Mouse (Mus musculus): ENCODE data around the gene Unc5a. TPM values are rescaled to one million over a fixed set of nuclear protein-coding genes. Genes with fewer than 3 reads are reported as not detected.

The Unc5a gene
- total and polyA plus RNA-seq, 3 experiments: 0.17 TPM; not detected in 2

DNA sequence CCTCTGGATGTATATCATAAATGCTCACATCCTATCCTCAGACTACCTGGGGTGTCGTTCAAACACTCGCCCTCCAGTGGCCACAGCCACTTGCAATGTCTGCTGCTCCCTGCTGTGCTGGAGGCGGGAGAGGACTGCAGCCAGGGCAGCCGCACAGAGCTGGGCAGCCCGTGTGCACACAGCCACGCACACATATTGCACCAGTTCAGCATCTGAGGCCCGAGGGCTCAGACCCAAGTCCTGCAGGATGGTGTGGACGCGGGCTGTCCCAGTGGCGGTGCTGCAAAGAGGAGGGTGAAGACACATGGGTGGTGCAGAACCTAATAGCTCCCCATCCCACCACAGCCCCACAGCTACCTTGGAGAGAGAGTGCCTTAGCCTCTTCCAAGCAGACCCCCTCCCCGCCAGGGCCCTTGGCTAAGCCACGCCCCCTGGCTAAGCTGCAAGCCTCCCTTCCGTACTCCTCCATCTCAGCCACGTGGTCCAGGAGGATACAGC lies 62.8 kb downstream of the Unc5a start:
- no peak overlapping the region for H3K9ac ChIP-seq (ENCODE audit: insufficient read depth, low read depth)
- TF ChIP-seq CHD2 (IDR thresholded peaks at IDR 0.05; ENCODE audit: low read length) (no peak), SMC3 (IDR thresholded peaks at IDR 0.05; ENCODE audit: low read depth, low read length) (peak; percentile 29), ZNF384 (IDR thresholded peaks at IDR 0.05; ENCODE audit: low read depth, low read length) (no peak), CTCF (conservative IDR thresholded peaks at IDR 0.05 in 1 of 2, IDR thresholded peaks at IDR 0.05 in 1 of 2; ENCODE audit: low read depth in 2 of 2, low read length in 2 of 2) (peak in 1 of 2 experiments; percentile 42; a peak in 2 of 4 replicates), SIN3A (IDR thresholded peaks at IDR 0.05; ENCODE audit: low read length) (no peak), JUN (IDR thresholded peaks at IDR 0.05; ENCODE audit: insufficient read depth, low read depth, low read length) (no peak)
- in situ Hi-C loops (cut with MboI; ENCODE audit: low pct_ligation_motif_present, low pct_unique_long_range_greater_than_20kb, low sequenced_read_pairs) (loop anchor here (5.0 kb wide), 1 partner anchor 50 kb away; no protein-coding TSS in a partner anchor), dilution Hi-C loops (cut with MboI; ENCODE audit: extremely low pct_ligation_motif_present, extremely low pct_unique_long_range_greater_than_20kb, low sequenced_read_pairs) (no loop called here)
- peaks cover 55% of the 10 kb centered on the region for H3K27me3 ChIP-seq (replicated peaks)
- peaks cover 3 to 4% of the 10 kb centered on the region in 2 experiments; a peak in 1 of 4 replicates for H3K4me1 ChIP-seq (ENCODE audit: control insufficient read depth in 1 of 2, insufficient read depth in 2 of 2)
- DNase-seq (ENCODE audit: extremely low read depth): no peak
- no peak overlapping the region for H3K27ac ChIP-seq (ENCODE audit: insufficient read depth, low read depth)
- H3K4me2 ChIP-seq (ENCODE audit: insufficient read depth, low read depth, poor library complexity, severe bottlenecking): no peak overlapping the region
- H3K9me3 ChIP-seq (replicated peaks; ENCODE audit: low read length): no peaks in the 10 kb centered on the region
- H3K36me3 ChIP-seq (replicated peaks in 1 of 2; ENCODE audit: control insufficient read depth in 1 of 2, insufficient read depth in 1 of 2, low read length in 1 of 2): no peaks in the 10 kb centered on the region
- no peaks in the 10 kb centered on the region for H3K79me2 ChIP-seq (replicated peaks; ENCODE audit: control insufficient read depth, extremely low read depth, insufficient read depth, poor library complexity, severe bottlenecking)
- no peak overlapping the region for H3K4me3 ChIP-seq (replicated peaks in 1 of 3; ENCODE audit: low read depth in 2 of 3, low read length in 2 of 3, poor library complexity in 1 of 3)

DNA sequence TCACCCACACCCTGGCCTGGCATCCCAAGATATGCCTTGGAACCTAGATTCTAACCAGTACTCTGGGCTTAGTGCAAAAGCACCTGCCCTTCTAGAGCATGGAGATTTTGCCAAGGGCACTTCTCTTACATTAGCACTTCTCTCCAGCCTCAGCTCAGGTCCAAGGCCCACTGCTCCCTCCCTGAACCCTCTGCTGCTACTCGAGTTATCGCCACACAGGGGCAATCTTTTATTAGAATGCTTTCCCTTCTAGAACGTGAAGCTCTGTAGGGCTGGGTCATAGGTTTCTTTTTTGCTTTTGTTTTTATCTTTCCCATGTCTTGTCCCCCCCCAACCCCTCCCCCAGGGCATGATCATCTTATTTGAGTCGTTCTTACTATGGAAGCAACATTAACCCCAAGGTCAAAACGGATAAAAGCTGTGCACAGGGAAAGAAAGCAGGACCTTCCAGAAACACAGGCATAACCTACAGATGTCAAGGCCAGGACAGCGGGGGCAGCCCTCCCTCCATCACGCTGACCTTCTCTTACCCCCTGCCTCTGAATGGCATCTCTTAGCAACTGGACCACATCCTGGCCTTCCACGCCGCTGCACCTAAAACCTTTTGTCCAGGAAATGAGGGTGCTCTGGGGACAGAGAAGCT lies 64.6 kb downstream of the Unc5a start:
- H3K9ac ChIP-seq (ENCODE audit: insufficient read depth, low read depth): no peak overlapping the region
- in situ Hi-C loops (cut with MboI; ENCODE audit: low pct_ligation_motif_present, low pct_unique_long_range_greater_than_20kb, low sequenced_read_pairs): loop anchor here (5.0 kb wide), 1 partner anchor 48 kb away; no protein-coding TSS in a partner anchor

DNA sequence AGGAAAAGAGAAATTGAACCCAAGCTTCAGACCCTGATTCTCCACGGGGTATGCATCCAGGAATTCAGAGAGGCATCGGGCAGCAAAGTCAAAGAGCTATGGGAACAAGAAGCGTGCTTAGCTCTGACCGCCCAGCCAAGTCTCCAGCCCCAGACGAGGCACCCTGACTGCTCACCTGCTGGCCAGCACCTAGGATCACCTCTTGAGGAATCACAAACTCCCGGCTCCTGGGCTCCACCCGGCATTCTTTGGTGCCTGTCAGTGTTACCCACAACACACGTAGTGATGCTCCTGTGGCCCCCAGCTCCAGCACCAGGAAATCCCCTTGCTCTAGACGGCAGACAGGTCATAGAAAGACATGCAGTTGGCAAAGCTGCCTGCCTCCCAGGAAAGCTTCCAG lies 65.2 kb downstream of the Unc5a start:
- no peak overlapping the region for H3K4me2 ChIP-seq (ENCODE audit: insufficient read depth, low read depth, poor library complexity, severe bottlenecking)
- in situ Hi-C loops (cut with MboI; ENCODE audit: low pct_ligation_motif_present, low pct_unique_long_range_greater_than_20kb, low sequenced_read_pairs) (loop anchor here (5.0 kb wide), 1 partner anchor 48 kb away; no protein-coding TSS in a partner anchor), dilution Hi-C loops (cut with MboI; ENCODE audit: extremely low pct_ligation_motif_present, extremely low pct_unique_long_range_greater_than_20kb, low sequenced_read_pairs) (no loop called here)
- H3K27me3 ChIP-seq (replicated peaks): peaks cover 33% of the 10 kb centered on the region
- H3K4me3 ChIP-seq (replicated peaks in 1 of 3; ENCODE audit: low read depth in 2 of 3, low read length in 2 of 3, poor library complexity in 1 of 3): no peak overlapping the region
- no peak for DNase-seq (ENCODE audit: extremely low read depth)
- no peaks in the 10 kb centered on the region for H3K79me2 ChIP-seq (replicated peaks; ENCODE audit: control insufficient read depth, extremely low read depth, insufficient read depth, poor library complexity, severe bottlenecking)
- no peak overlapping the region for H3K27ac ChIP-seq (ENCODE audit: insufficient read depth, low read depth)
- H3K9ac ChIP-seq (ENCODE audit: insufficient read depth, low read depth): no peak overlapping the region
- TF ChIP-seq NRF1 (IDR thresholded peaks at IDR 0.05; ENCODE audit: low read depth, low read length) (no peak), RAD21 (IDR thresholded peaks at IDR 0.05; ENCODE audit: low read depth, low read length) (no peak), MEF2A (IDR thresholded peaks at IDR 0.05; ENCODE audit: borderline replicate concordance, low read depth, low read length) (no peak), KAT2A (IDR thresholded peaks at IDR 0.05; ENCODE audit: insufficient replicate concordance, low read length) (no peak), POLR2A (IDR thresholded peaks at IDR 0.05; ENCODE audit: low read depth, low read length) (no peak), ZNF384 (IDR thresholded peaks at IDR 0.05; ENCODE audit: low read depth, low read length) (no peak), ZC3H11A (IDR thresholded peaks at IDR 0.05; ENCODE audit: low read depth, low read length) (no peak), USF2 (conservative IDR thresholded peaks at IDR 0.05; ENCODE audit: low read depth, low read length) (no peak), CHD1 (IDR thresholded peaks at IDR 0.05; ENCODE audit: low read depth, low read length) (no peak)
- no peaks in the 10 kb centered on the region for H3K36me3 ChIP-seq (replicated peaks in 1 of 2; ENCODE audit: control insufficient read depth in 1 of 2, insufficient read depth in 1 of 2, low read length in 1 of 2)
- H3K4me1 ChIP-seq (ENCODE audit: control insufficient read depth in 1 of 2, insufficient read depth in 2 of 2): peaks cover 3 to 4% of the 10 kb centered on the region in 2 experiments; a peak in 1 of 4 replicates
- no peaks in the 10 kb centered on the region for H3K9me3 ChIP-seq (replicated peaks; ENCODE audit: low read length)

More for the DNA sequence above, 64.6 kb downstream of the Unc5a start:
- DNase-seq (ENCODE audit: extremely low read depth): peak; percentile 19
- Histone ChIP-seq H3K27ac (ENCODE audit: insufficient read depth, low read depth) (no peak overlapping the region), H3K4me1 (ENCODE audit: control insufficient read depth in 1 of 2, insufficient read depth in 2 of 2) (peaks cover 3 to 4% of the 10 kb centered on the region in 2 experiments; a peak in 1 of 4 replicates), H3K36me3 (replicated peaks in 1 of 2; ENCODE audit: control insufficient read depth in 1 of 2, insufficient read depth in 1 of 2, low read length in 1 of 2) (no peaks in the 10 kb centered on the region), H3K4me3 (replicated peaks in 1 of 3; ENCODE audit: low read depth in 2 of 3, low read length in 2 of 3, poor library complexity in 1 of 3) (no peak overlapping the region), H3K4me2 (ENCODE audit: insufficient read depth, low read depth, poor library complexity, severe bottlenecking) (no peak overlapping the region), H3K79me2 (replicated peaks; ENCODE audit: control insufficient read depth, extremely low read depth, insufficient read depth, poor library complexity, severe bottlenecking) (no peaks in the 10 kb centered on the region), H3K27me3 (replicated peaks) (peaks cover 39% of the 10 kb centered on the region), H3K9me3 (replicated peaks; ENCODE audit: low read length) (no peaks in the 10 kb centered on the region)
- dilution Hi-C loops (cut with MboI; ENCODE audit: extremely low pct_ligation_motif_present, extremely low pct_unique_long_range_greater_than_20kb, low sequenced_read_pairs): no loop called here
- TF ChIP-seq SMC3 (IDR thresholded peaks at IDR 0.05; ENCODE audit: low read depth, low read length) (peak; percentile 56), RAD21 (IDR thresholded peaks at IDR 0.05; ENCODE audit: low read depth, low read length) (peak; percentile 56), ZMIZ1 (IDR thresholded peaks at IDR 0.05; ENCODE audit: low read depth, low read length) (no peak), CTCF (conservative IDR thresholded peaks at IDR 0.05 in 1 of 2, IDR thresholded peaks at IDR 0.05 in 1 of 2; ENCODE audit: low read depth in 2 of 2, low read length in 2 of 2) (peak in 1 of 2 experiments; percentile 64; a peak in 2 of 4 replicates)

Data from CH12.LX (cell line).